Mouse (Mus musculus): ENCODE data around the gene Ifrd2. TPM values are rescaled to one million over a fixed set of nuclear protein-coding genes. Genes with fewer than 3 reads are reported as not detected.

The Ifrd2 gene
- total RNA-seq, 1 experiment = 66.6 TPM

DNA sequence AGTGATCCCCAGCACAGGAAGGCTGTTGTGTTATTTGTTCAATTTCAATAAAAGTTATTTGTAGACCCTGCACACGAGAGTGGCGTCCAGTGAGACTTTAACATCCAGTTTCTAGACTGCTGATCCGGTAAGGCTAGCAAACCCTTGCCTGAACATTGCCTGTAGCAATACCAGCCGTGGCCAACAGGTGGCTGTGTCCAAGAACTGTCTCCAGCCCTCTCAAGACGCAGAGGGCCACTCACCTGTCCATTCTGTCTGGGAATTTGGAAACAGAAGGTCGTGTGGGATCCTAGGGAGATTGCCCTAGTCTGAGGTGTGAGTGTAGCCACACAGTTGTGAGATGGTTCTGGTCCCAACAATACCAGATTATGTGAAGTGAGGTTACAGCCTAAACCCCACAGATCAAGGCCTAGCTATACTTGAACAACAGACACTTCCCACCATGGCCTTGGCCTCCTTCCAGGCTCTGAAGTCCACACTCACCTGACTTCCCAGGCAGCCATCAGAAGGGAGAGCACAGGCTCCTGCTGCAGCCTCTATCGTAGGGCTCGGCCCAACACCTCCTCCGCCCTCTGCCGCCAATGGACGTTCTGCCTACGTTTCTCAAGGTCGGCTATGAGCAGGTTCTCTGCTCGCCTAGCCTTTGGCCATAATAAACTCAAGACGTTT lies 21.3 kb upstream of the Ifrd2 start:
- peaks cover 0 to 22% of the 10 kb centered on the region in 2 experiments; a peak in 3 of 4 replicates for H3K4me1 ChIP-seq (ENCODE audit: control insufficient read depth in 2 of 2, insufficient read depth in 2 of 2, low read length in 2 of 2, poor library complexity in 1 of 2)
- no peak overlapping the region for H3K27ac ChIP-seq (ENCODE audit: insufficient read depth, low read depth, low read length, poor library complexity, severe bottlenecking)
- H3K4me3 ChIP-seq (ENCODE audit: insufficient read depth in 1 of 2, low read depth in 1 of 2, low read length in 2 of 2, poor library complexity in 1 of 2, severe bottlenecking in 1 of 2) = no peak overlapping the region
- in situ Hi-C loops (cut with MboI; ENCODE audit: low sequenced_read_pairs in 2 of 2, unreplicated experiment in 2 of 2) = no loop called here
- H3K9me3 ChIP-seq (ENCODE audit: control insufficient read depth, insufficient read depth, low read depth, low read length) = no peaks in the 10 kb centered on the region
- no peak for DNase-seq (ENCODE audit: low read depth, low spot score)
- no peak for TF ChIP-seq HCFC1 (IDR thresholded peaks at IDR 0.05; ENCODE audit: borderline replicate concordance, insufficient read depth, low read length)
- TF ChIP-seq CHD2 (IDR thresholded peaks at IDR 0.05; ENCODE audit: low read depth, low read length) = no peak
- no peak for TF ChIP-seq ZNF384 (IDR thresholded peaks at IDR 0.05; ENCODE audit: low read depth, low read length)
- no peak for TF ChIP-seq MAFK (IDR thresholded peaks at IDR 0.05; ENCODE audit: insufficient read depth, low read depth, low read length)
- no peak for TF ChIP-seq ZC3H11A (IDR thresholded peaks at IDR 0.05; ENCODE audit: borderline replicate concordance, low read depth, low read length)
- H3K9ac ChIP-seq (ENCODE audit: insufficient read depth, low read depth, low read length, poor library complexity, severe bottlenecking) = no peak overlapping the region
- H3K36me3 ChIP-seq (ENCODE audit: control insufficient read depth, insufficient read depth, low read length, poor library complexity, severe bottlenecking) = peaks cover 19% of the 10 kb centered on the region

DNA sequence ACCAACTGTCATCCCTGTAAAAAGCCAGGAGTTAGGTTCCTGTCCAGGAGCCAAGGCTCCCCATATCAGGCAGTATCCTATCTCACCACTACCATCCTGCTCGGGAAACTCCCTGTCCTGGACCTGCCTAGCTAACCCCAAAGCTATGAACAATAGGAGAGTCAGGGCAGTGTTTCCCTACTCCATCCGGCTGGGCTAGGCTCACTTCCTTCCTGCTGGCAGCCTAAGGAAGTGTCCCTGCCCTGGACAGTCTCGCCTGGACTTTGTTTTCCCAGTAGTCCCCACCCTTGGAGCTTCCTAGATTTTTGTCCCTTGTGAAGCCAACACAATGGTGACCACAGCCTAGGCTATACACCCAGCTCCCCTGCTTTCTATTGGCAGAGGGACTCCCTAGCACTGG lies 20.6 kb upstream of the Ifrd2 start:
- no peaks in the 10 kb centered on the region for H3K9me3 ChIP-seq (ENCODE audit: control insufficient read depth, insufficient read depth, low read depth, low read length)
- H3K36me3 ChIP-seq (ENCODE audit: control insufficient read depth, insufficient read depth, low read length, poor library complexity, severe bottlenecking) = peaks cover 20% of the 10 kb centered on the region; the same call in 1 of the 2 replicates
- TF ChIP-seq HCFC1 (IDR thresholded peaks at IDR 0.05; ENCODE audit: borderline replicate concordance, insufficient read depth, low read length) = no peak
- TF ChIP-seq ZNF384 (IDR thresholded peaks at IDR 0.05; ENCODE audit: low read depth, low read length) = no peak
- no peak for TF ChIP-seq ZC3H11A (IDR thresholded peaks at IDR 0.05; ENCODE audit: borderline replicate concordance, low read depth, low read length)
- TF ChIP-seq MAFK (IDR thresholded peaks at IDR 0.05; ENCODE audit: insufficient read depth, low read depth, low read length) = no peak
- TF ChIP-seq CHD2 (IDR thresholded peaks at IDR 0.05; ENCODE audit: low read depth, low read length) = no peak
- peaks cover 0 to 25% of the 10 kb centered on the region in 2 experiments; a peak in 3 of 4 replicates for H3K4me1 ChIP-seq (ENCODE audit: control insufficient read depth in 2 of 2, insufficient read depth in 2 of 2, low read length in 2 of 2, poor library complexity in 1 of 2)
- no peak overlapping the region for H3K27ac ChIP-seq (ENCODE audit: insufficient read depth, low read depth, low read length, poor library complexity, severe bottlenecking)
- no peak for DNase-seq (ENCODE audit: low read depth, low spot score)
- no peak overlapping the region for H3K9ac ChIP-seq (ENCODE audit: insufficient read depth, low read depth, low read length, poor library complexity, severe bottlenecking)
- in situ Hi-C loops (cut with MboI; ENCODE audit: low sequenced_read_pairs in 2 of 2, unreplicated experiment in 2 of 2) = no loop called here
- no peak overlapping the region for H3K4me3 ChIP-seq (ENCODE audit: insufficient read depth in 1 of 2, low read depth in 1 of 2, low read length in 2 of 2, poor library complexity in 1 of 2, severe bottlenecking in 1 of 2)

DNA sequence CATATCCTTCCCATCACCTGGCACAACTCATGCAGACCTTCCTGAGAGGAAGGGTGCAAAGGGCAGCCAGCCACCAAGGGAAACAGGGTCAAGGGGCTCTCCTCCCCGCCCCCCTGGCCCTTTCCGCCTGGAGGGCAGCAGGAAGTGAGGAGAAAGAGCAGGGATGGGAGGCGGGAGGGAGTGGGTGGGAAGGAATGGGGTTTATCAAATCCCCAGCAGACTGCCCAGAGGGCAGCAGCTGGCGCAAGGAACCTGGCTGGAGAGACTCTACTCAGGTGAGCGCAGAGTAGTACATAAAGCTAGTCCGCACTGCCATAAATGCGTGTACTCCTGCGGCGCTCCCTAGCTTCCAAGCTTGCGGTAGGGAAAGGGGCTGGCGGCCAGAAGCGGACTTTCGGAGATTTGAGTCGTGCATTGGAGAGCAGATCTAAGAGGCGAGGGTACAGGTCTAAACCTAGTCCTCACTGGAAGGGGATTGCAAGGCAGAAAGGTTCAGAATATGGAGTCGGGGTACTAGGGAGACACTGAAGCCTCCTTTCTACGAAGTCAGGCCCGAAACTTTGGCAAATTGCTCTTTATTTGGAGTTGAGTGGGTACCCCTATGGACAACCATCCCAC lies 19.6 kb upstream of the Ifrd2 start, which contains the start of gene Hyal2:
TSS of gene Hyal2 (plus strand) at position 244 of the 618 bp plus-strand sequence.
- H3K27ac ChIP-seq (ENCODE audit: insufficient read depth, low read depth, low read length, poor library complexity, severe bottlenecking) = no peak within 1 kb of the TSS
- peak within 1 kb of the TSS; percentile 67 to 81 for H3K4me3 ChIP-seq (ENCODE audit: insufficient read depth in 1 of 2, low read depth in 1 of 2, low read length in 2 of 2, poor library complexity in 1 of 2, severe bottlenecking in 1 of 2)
- H3K4me1 ChIP-seq (ENCODE audit: control insufficient read depth in 2 of 2, insufficient read depth in 2 of 2, low read length in 2 of 2, poor library complexity in 1 of 2) = peaks cover 0 to 25% of the 10 kb centered on the region in 2 experiments; a peak in 3 of 4 replicates
- DNase-seq (ENCODE audit: low read depth, low spot score) = no peak
- in situ Hi-C loops (cut with MboI; ENCODE audit: low sequenced_read_pairs in 2 of 2, unreplicated experiment in 2 of 2) = no loop called here
- no peak for TF ChIP-seq HCFC1 (IDR thresholded peaks at IDR 0.05; ENCODE audit: borderline replicate concordance, insufficient read depth, low read length)
- no peak for TF ChIP-seq MAFK (IDR thresholded peaks at IDR 0.05; ENCODE audit: insufficient read depth, low read depth, low read length)
- no peak for TF ChIP-seq ZC3H11A (IDR thresholded peaks at IDR 0.05; ENCODE audit: borderline replicate concordance, low read depth, low read length)
- no peak for TF ChIP-seq ZNF384 (IDR thresholded peaks at IDR 0.05; ENCODE audit: low read depth, low read length)
- TF ChIP-seq CHD2 (IDR thresholded peaks at IDR 0.05; ENCODE audit: low read depth, low read length) = no peak
- peaks cover 21% of the 10 kb centered on the region for H3K36me3 ChIP-seq (ENCODE audit: control insufficient read depth, insufficient read depth, low read length, poor library complexity, severe bottlenecking)
- H3K9ac ChIP-seq (ENCODE audit: insufficient read depth, low read depth, low read length, poor library complexity, severe bottlenecking) = peak within 1 kb of the TSS; percentile 35; the same call in 1 of the 2 replicates
- H3K9me3 ChIP-seq (ENCODE audit: control insufficient read depth, insufficient read depth, low read depth, low read length) = no peaks in the 10 kb centered on the region

DNA sequence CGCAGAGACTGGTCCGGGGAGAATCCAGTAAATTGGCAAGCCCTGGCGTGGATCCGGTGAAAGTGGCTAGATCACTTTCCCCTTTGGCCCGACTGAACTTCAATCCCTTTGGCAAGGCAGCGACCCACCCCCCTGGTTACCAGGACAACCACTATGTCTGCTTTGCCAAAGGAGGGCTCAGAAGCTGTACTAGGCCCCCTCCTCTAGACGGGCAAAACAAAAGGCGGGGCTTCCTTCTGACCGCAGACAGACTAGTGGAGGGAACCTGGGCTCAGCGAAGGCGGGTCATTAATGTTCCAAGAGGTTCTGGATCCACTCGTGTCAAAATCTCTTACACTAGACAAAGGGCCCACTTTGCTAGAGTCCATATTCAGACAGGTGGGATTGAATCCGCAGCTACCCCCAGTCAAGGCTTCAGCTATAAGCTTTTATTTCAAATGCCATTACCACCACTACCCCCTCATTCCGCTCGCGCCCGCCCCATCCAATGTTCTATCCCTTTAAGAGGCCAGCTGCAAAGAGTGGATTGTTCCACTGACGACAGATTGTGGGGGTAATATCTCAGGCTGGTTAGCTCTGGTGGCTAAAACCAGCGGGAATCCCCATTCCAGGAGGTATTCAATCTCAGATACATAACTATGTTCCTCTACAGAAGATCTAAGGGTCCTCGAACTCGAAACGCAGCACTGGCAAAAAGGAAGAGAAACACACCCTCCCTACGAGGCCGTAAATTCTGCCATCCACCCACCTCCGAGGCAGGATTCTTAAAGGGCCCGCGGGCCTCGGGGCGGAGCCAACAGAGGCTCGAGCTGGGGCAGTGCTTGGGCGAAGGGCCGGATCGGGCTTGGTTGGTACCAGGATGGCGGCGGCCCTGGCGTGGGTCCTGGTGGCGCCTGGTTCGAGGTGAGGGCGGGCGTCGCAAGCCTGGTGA lies 18.8 kb upstream of the Ifrd2 start:
- Histone ChIP-seq H3K9me3 (ENCODE audit: control insufficient read depth, insufficient read depth, low read depth, low read length) (no peaks in the 10 kb centered on the region), H3K4me3 (ENCODE audit: insufficient read depth in 1 of 2, low read depth in 1 of 2, low read length in 2 of 2, poor library complexity in 1 of 2, severe bottlenecking in 1 of 2) (peak overlapping the region; percentile 67 to 81), H3K4me1 (ENCODE audit: control insufficient read depth in 2 of 2, insufficient read depth in 2 of 2, low read length in 2 of 2, poor library complexity in 1 of 2) (peaks cover 0 to 25% of the 10 kb centered on the region in 2 experiments; a peak in 3 of 4 replicates), H3K36me3 (ENCODE audit: control insufficient read depth, insufficient read depth, low read length, poor library complexity, severe bottlenecking) (peaks cover 21% of the 10 kb centered on the region), H3K9ac (ENCODE audit: insufficient read depth, low read depth, low read length, poor library complexity, severe bottlenecking) (peak overlapping the region; percentile 80), H3K27ac (ENCODE audit: insufficient read depth, low read depth, low read length, poor library complexity, severe bottlenecking) (no peak overlapping the region)
- in situ Hi-C loops (cut with MboI; ENCODE audit: low sequenced_read_pairs in 2 of 2, unreplicated experiment in 2 of 2) = no loop called here
- peak; percentile 90 for DNase-seq (ENCODE audit: low read depth, low spot score)
- TF ChIP-seq CHD2 (IDR thresholded peaks at IDR 0.05; ENCODE audit: low read depth, low read length) (no peak), HCFC1 (IDR thresholded peaks at IDR 0.05; ENCODE audit: borderline replicate concordance, insufficient read depth, low read length) (peak; percentile 49; the same call in 1 of the 2 replicates)

All from ES-E14 (cell line).